Mouse (Mus musculus) spleen, postnatal 36 days (tissue): ENCODE results near the gene Olfr578.

Experiments
- DNase-seq, 2 experiments: peaks; one replicate each; pipeline ENCODE4 v3.0.0; 2022; ENCODE audit warnings: low spot score in 2 of 2, mixed read lengths in 1 of 2

The Olfr578 gene

GRCm38 (mm10) chr7:102989224-102989623, at the start of gene Olfr578:
TSS of gene Olfr578 (minus strand) at chr7:102989324.
- DNase-seq, result no peak

- no peak for DNase-seq
Measured at GRCm38 (mm10) chr7:103037724-103038123, 48.6 kb upstream of the Olfr578 start, which contains the start of gene Olfr582. TSS of gene Olfr582 (plus strand) at chr7:103038024.

- no peak for DNase-seq
Measured at GRCm38 (mm10) chr7:102975843-102976242, 13.3 kb downstream of the Olfr578 start, which contains the start of gene Olfr577. TSS of gene Olfr577 (minus strand) at chr7:102975943.

GRCm38 (mm10) chr7:102974399-102974798, 14.7 kb downstream of the Olfr578 start:
- DNase-seq, result no peak

- DNase-seq, result no peak
Measured at GRCm38 (mm10) chr7:102962360-102962759, 26.8 kb downstream of the Olfr578 start, which contains the start of gene Olfr576. TSS of gene Olfr576 (plus strand) at chr7:102962660.

GRCm38 (mm10) chr7:102958593-102958992, 30.5 kb downstream of the Olfr578 start, which contains the start of gene Olfr575:
TSS of gene Olfr575 (minus strand) at chr7:102958775.
- no peak for DNase-seq

- no peak for DNase-seq
Measured at GRCm38 (mm10) chr7:102958137-102958536, 31.0 kb downstream of the Olfr578 start.

- DNase-seq, result no peak
Measured at GRCm38 (mm10) chr7:102950732-102951131, 38.4 kb downstream of the Olfr578 start.

GRCm38 (mm10) chr7:102948167-102948566, 41.0 kb downstream of the Olfr578 start, which contains the start of gene Olfr574:
TSS of gene Olfr574 (plus strand) at chr7:102948467.
- DNase-seq, result no peak

- no peak for DNase-seq
Measured at GRCm38 (mm10) chr7:102943417-102943816, 45.7 kb downstream of the Olfr578 start.

GRCm38 (mm10) chr7:102942475-102942874, 46.6 kb downstream of the Olfr578 start, which contains the start of gene Olfr573-ps1:
TSS of gene Olfr573-ps1 (minus strand) at chr7:102942575.
- no peak for DNase-seq
